Mouse (Mus musculus): ENCODE measurements around the gene Slc17a6. TPM values are rescaled to one million over a fixed set of nuclear protein-coding genes. Genes with fewer than 3 reads are reported as not detected.
"Not testable (repeated sequence)": the region's sequence is repeated elsewhere in the genome, so short reads cannot be mapped to it uniquely, and the experiment has no call there.

The Slc17a6 gene
- polyA plus RNA-seq, 1 experiment from 2014 or later = not detected

DNA sequence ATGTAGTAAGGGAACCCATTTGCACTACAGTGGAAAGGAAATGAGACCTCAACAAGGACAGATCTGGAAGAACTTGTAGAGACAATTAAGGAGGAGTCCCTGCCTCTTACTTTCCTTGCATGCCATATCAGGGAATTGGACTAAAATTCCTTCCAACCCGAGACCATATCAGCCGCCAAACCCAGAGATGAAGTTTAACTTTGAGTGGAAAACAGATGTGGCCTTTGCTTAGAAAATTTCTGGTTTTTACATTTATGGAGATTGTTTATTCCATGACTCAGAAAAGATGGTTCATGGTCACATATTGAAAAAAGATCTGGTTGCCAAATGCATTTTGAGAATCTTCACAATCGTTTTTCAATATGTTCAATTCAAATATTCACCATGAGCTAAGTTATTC is 87.7 kb downstream of the Slc17a6 start:
- DNase-seq (ENCODE audit: low spot score) = no peak

DNA sequence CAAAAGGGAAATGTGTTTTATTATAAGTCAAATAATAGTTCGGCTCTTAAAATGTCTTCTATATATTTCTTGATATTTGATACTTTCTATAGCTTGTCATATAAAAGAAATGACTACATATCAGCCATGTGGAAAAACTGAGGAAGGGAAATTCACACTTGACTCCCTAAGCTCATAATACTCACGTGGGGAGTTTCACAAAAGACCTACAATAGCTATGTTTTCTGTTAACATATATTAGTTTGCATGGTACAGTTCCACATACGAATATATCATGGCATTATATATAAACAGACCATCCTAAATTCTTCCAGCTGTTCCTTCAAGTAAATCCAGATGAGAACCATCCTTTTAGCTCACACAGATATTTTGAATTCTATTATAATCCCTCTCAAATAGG is 88.5 kb downstream of the Slc17a6 start:
- WGBS = 47% methylated on average over 3 of the region's 3 CpGs
- not testable (repeated sequence) for H3K27me3 ChIP-seq (ENCODE audit: control insufficient read depth, insufficient read depth, low read length); ATAC-seq (ENCODE audit: low FRiP score, low TSS enrichment); H3K9ac ChIP-seq (ENCODE audit: low read length); H3K4me1 ChIP-seq (replicated peaks; ENCODE audit: control insufficient read depth, insufficient read depth); H3K27ac ChIP-seq (replicated peaks); H3K36me3 ChIP-seq (ENCODE audit: control insufficient read depth, insufficient read depth, low read length); DNase-seq (ENCODE audit: low spot score); H3K9me3 ChIP-seq (ENCODE audit: control insufficient read depth, low read length); H3K4me2 ChIP-seq (replicated peaks; ENCODE audit: low read depth); H3K4me3 ChIP-seq (ENCODE audit: low read depth, low read length)

More for the DNA sequence above, 87.7 kb downstream of the Slc17a6 start:
- Histone ChIP-seq H3K9me3 (ENCODE audit: control insufficient read depth, low read length) (no peaks in the 10 kb centered on the region), H3K4me1 (replicated peaks; ENCODE audit: control insufficient read depth, insufficient read depth) (no peaks in the 10 kb centered on the region), H3K27ac (replicated peaks) (no peak overlapping the region), H3K4me3 (ENCODE audit: low read depth, low read length) (no peak overlapping the region), H3K36me3 (ENCODE audit: control insufficient read depth, insufficient read depth, low read length) (no peaks in the 10 kb centered on the region), H3K9ac (ENCODE audit: low read length) (no peak overlapping the region), H3K27me3 (ENCODE audit: control insufficient read depth, insufficient read depth, low read length) (no peaks in the 10 kb centered on the region), H3K4me2 (replicated peaks; ENCODE audit: low read depth) (no peak overlapping the region)
- 53% methylated on average over 3 of the region's 3 CpGs for WGBS
- TF ChIP-seq EP300 (optimal IDR thresholded peaks at IDR 0.05) = no peak
- TF ChIP-seq CTCF (IDR thresholded peaks at IDR 0.05; ENCODE audit: low read depth) = no peak
- no peak for ATAC-seq (ENCODE audit: low FRiP score, low TSS enrichment)

DNA sequence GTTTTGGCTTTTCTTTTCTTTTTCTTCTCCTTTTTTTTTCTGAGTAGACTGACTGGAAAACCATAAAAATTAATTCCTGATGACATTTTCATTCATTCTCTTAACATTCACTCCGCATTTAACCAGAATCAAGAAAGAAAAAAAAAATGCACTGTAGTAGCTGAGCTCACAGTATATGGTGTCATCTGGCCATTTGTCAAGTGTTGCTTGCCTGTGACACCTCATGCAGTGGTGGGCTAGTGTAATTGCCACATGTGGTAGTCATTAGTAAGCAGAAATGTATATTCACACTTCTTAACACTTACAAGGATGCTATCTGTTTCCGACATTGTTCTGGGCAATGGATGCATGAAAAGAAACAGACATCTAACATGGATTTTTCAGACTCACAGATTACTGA is 94.0 kb downstream of the Slc17a6 start:
- no peak overlapping the region for H3K4me3 ChIP-seq (ENCODE audit: low read depth, low read length)
- no peak for ATAC-seq (ENCODE audit: low FRiP score, low TSS enrichment)
- H3K27ac ChIP-seq (replicated peaks) = no peak overlapping the region
- H3K4me2 ChIP-seq (replicated peaks; ENCODE audit: low read depth) = no peak overlapping the region
- 82% methylated on average over 2 of the region's 2 CpGs for WGBS
- no peaks in the 10 kb centered on the region for H3K27me3 ChIP-seq (ENCODE audit: control insufficient read depth, insufficient read depth, low read length)
- no peak for DNase-seq (ENCODE audit: low spot score)
- no peak overlapping the region for H3K9ac ChIP-seq (ENCODE audit: low read length)
- TF ChIP-seq EP300 (optimal IDR thresholded peaks at IDR 0.05) (no peak), CTCF (IDR thresholded peaks at IDR 0.05; ENCODE audit: low read depth) (no peak)
- H3K4me1 ChIP-seq (replicated peaks; ENCODE audit: control insufficient read depth, insufficient read depth) = no peaks in the 10 kb centered on the region
- H3K36me3 ChIP-seq (ENCODE audit: control insufficient read depth, insufficient read depth, low read length) = no peaks in the 10 kb centered on the region
- H3K9me3 ChIP-seq (ENCODE audit: control insufficient read depth, low read length) = no peaks in the 10 kb centered on the region

Other genes starting within 250 kb of the Slc17a6 start
- gene Ano5, start 111.0 kb upstream of the Slc17a6 start, polyA plus RNA-seq (2015; fragmentation: Nextera tagmentation; extraction: Ambion mirVana) = 0.08 and 0.12 TPM in 2 replicates
- gene Gas2, start 240.0 kb downstream of the Slc17a6 start, polyA plus RNA-seq (2015; fragmentation: Nextera tagmentation; extraction: Ambion mirVana) = 5.0 and 5.2 TPM in 2 replicates
- gene Fancf, start 240.3 kb downstream of the Slc17a6 start, polyA plus RNA-seq (2015; fragmentation: Nextera tagmentation; extraction: Ambion mirVana) = 4.6 and 5.3 TPM in 2 replicates

Measured in stomach, postnatal 0 days (tissue).